Mouse (Mus musculus): ENCODE results near the gene Stard3. TPM values are rescaled to one million over a fixed set of nuclear protein-coding genes. Genes with fewer than 3 reads are reported as not detected.
"Not testable (repeated sequence)": the region's sequence is repeated elsewhere in the genome, so short reads cannot be mapped to it uniquely, and the experiment has no call there.

Gene Stard3
- polyA plus RNA-seq, 1 experiment from 2014 or later = 39.8 TPM

DNA sequence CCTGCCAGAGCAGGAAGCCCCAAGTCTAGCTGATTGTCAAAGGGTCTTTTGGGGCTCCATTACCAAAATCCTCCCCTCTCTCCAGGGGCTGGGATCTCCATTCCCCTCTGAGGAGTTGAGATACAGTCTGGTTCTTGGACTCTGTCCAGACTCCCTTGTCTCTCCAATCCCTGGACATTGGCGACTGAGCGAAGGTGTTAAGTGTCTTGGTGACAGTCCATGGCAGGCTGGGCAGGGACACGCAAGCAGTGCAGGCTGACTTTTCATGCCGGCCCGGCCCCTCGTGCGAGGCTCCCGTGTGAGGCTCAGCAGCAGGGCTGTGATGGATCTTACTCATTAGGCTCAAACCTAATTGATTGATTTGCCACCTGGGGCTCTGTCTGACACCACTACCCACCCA is 16.1 kb downstream of the Stard3 start:
- H3K27ac ChIP-seq = no peak overlapping the region
- H3K4me3 ChIP-seq = no peak overlapping the region
- no peaks in the 10 kb centered on the region for H3K27me3 ChIP-seq (ENCODE audit: poor library complexity, severe bottlenecking)
- 87% methylated on average over 8 of the region's 8 CpGs for WGBS
- H3K36me3 ChIP-seq (replicated peaks) = peaks cover 61% of the 10 kb centered on the region
- peaks cover 32% of the 10 kb centered on the region for H3K4me1 ChIP-seq
- H3K9me3 ChIP-seq = no peaks in the 10 kb centered on the region
- no peak for DNase-seq (ENCODE audit: extremely low spot score, low spot score)

DNA sequence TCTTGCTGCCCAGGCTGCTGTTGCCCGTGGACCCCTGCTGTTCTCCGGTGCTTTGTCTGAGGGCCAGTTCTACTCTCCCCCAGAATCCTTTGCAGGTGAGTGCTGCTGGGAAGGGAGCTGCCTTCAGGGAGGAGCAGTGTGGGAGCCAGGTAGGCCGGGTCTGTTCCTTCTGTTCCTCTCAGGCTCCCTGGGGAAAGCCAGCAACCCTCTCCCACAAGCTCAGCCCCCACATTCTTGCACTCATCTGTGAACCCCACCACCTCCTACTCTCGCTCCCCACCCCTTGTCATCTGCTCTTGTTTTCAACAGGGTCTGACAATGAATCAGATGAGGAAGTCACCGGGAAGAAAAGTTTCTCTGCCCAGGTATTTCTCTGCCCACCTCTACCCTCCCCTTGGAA is 18.6 kb downstream of the Stard3 start:
- Histone ChIP-seq H3K4me3 (no peak overlapping the region), H3K27ac (no peak overlapping the region), H3K4me1 (peaks cover 12% of the 10 kb centered on the region), H3K36me3 (replicated peaks) (peaks cover 83% of the 10 kb centered on the region), H3K9me3 (no peaks in the 10 kb centered on the region), H3K27me3 (ENCODE audit: poor library complexity, severe bottlenecking) (no peaks in the 10 kb centered on the region)
- 74% methylated on average over 5 of the region's 5 CpGs for WGBS
- DNase-seq (ENCODE audit: extremely low spot score, low spot score) = no peak

DNA sequence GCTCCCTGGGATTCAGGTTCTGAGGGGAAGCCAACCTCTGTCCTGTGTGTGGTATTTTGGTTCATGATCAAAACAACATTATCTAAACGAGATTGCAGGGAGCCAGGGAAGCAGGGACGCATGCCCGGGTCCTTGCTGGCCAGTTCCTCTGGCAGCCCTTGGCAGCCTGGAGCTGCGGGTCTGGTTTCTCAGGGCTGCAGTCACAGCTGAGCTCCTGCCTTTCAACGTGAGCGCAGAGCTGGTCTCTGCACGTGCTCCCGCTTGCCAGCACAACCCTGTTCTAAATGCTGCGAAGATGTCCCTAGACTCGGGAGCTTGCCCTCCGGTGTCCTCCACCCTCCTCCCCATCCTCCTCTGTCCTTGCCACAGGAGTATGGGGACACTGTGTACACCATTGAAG is 19.6 kb downstream of the Stard3 start:
- H3K4me1 ChIP-seq = peaks cover 1% of the 10 kb centered on the region; the same call in 1 of the 2 replicates
- peaks cover 82% of the 10 kb centered on the region for H3K36me3 ChIP-seq (replicated peaks)
- no peak overlapping the region for H3K27ac ChIP-seq
- DNase-seq (ENCODE audit: extremely low spot score, low spot score) = no peak
- H3K9me3 ChIP-seq = no peaks in the 10 kb centered on the region
- no peaks in the 10 kb centered on the region for H3K27me3 ChIP-seq (ENCODE audit: poor library complexity, severe bottlenecking)
- no peak overlapping the region for H3K4me3 ChIP-seq
- 90% methylated on average over 11 of the region's 11 CpGs for WGBS

DNA sequence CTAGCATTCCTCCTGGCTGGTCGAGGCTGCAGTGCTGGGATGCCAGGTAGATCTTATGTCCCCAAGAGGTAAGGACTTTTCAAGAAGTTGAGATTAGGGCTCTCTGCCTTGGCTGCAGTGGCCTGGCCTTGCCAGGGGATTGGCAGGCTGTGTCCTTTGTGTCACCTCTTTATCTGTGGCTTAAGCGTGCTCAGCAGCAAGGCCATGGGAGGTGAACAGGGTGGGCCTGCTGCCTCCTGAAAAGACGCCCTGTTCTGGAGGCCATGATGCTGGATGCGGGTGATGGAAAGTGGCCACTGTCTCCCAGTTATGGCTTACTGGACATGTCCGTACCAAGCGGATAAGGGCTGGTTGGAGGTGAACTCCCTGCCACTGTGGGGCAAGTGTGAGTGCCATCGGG is 21.2 kb downstream of the Stard3 start:
- WGBS = 90% methylated on average over 7 of the region's 7 CpGs
- no peaks in the 10 kb centered on the region for H3K9me3 ChIP-seq
- peaks cover 73% of the 10 kb centered on the region for H3K36me3 ChIP-seq (replicated peaks)
- no peak overlapping the region for H3K4me3 ChIP-seq
- H3K4me1 ChIP-seq = peaks cover 13% of the 10 kb centered on the region
- H3K27ac ChIP-seq = no peak overlapping the region
- no peak for DNase-seq (ENCODE audit: extremely low spot score, low spot score)
- H3K27me3 ChIP-seq (ENCODE audit: poor library complexity, severe bottlenecking) = peaks cover 14% of the 10 kb centered on the region

DNA sequence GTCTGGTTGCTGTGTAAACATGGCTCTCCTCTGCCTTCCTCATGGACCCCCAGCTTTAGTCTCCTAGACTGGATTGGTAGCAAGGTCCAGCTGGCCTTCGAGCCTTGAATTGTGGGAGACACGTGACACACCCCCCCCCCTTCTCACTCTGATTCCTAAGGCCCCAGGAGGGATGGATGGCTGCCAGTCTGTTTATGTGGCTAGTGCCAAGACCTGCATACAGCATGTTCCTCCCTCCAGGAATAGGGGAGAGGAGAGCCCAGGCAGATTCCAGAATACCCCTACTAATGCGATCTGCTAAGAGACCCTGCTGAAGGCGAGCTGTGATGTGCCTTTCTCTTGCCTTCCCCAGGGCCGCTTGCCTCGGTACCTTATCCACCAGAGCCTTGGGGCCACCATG is 21.9 kb downstream of the Stard3 start:
- no peaks in the 10 kb centered on the region for H3K9me3 ChIP-seq
- no peak for DNase-seq (ENCODE audit: extremely low spot score, low spot score)
- peaks cover 66% of the 10 kb centered on the region for H3K36me3 ChIP-seq (replicated peaks)
- 84% methylated on average over 6 of the region's 6 CpGs for WGBS
- no peak overlapping the region for H3K27ac ChIP-seq
- peaks cover 21% of the 10 kb centered on the region for H3K27me3 ChIP-seq (ENCODE audit: poor library complexity, severe bottlenecking)
- H3K4me1 ChIP-seq = peaks cover 16% of the 10 kb centered on the region
- no peak overlapping the region for H3K4me3 ChIP-seq

DNA sequence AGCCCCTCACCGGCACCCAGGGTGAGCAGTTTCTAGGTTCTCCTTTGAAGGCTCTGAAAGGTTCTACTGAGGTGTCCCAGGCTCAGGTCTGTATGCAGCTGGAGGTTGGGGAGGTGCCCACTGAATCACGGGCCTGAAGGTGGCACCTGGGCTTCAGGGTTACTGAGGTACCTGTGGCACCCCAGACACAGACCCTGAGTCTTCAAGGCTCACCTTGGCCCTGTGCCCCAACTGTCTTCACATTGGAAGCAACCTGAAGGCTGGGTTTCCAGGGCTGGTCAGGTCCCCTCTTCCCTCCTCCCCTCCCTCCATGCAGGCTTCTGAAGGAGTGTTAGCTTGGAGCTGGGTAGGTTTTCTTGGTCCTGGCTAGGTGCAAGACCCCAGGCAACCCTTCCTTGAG is 23.5 kb downstream of the Stard3 start:
- peaks cover 21% of the 10 kb centered on the region for H3K4me1 ChIP-seq

DNA sequence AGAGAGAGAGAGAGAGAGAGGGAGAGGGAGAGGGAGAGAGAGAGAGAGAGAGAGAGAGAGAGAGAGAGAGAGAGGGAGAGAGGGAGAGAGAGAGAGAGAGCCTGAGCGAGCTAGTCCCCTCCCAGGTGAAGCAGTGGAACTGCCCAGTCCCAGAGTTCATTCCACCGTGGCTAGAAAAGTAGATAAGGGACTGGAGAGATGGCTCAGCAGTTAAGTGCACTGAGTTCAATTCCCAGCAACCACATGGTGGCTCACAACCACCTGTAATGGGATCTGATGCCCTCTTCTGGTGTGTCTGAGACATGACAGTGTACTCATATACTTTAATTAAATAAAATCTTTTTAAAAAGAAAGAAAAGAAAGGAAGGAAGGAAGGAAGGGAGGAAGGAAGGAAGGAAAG is 24.2 kb downstream of the Stard3 start:
- WGBS = 43% methylated on average over 2 of the region's 2 CpGs
- not testable (repeated sequence) for H3K9me3 ChIP-seq; H3K4me3 ChIP-seq; DNase-seq (ENCODE audit: extremely low spot score, low spot score); H3K27ac ChIP-seq
- Histone ChIP-seq H3K27me3 (ENCODE audit: poor library complexity, severe bottlenecking) (peaks cover 44% of the 10 kb centered on the region), H3K4me1 (peaks cover 28% of the 10 kb centered on the region), H3K36me3 (replicated peaks) (peaks cover 43% of the 10 kb centered on the region)

More for the DNA sequence above, 23.5 kb downstream of the Stard3 start:
- H3K36me3 ChIP-seq (replicated peaks) = peaks cover 50% of the 10 kb centered on the region
- no peak overlapping the region for H3K4me3 ChIP-seq
- 91% methylated on average over 2 of the region's 2 CpGs for WGBS
- H3K27ac ChIP-seq = no peak overlapping the region
- no peak for DNase-seq (ENCODE audit: extremely low spot score, low spot score)
- peaks cover 37% of the 10 kb centered on the region for H3K27me3 ChIP-seq (ENCODE audit: poor library complexity, severe bottlenecking)
- H3K9me3 ChIP-seq = no peaks in the 10 kb centered on the region

DNA sequence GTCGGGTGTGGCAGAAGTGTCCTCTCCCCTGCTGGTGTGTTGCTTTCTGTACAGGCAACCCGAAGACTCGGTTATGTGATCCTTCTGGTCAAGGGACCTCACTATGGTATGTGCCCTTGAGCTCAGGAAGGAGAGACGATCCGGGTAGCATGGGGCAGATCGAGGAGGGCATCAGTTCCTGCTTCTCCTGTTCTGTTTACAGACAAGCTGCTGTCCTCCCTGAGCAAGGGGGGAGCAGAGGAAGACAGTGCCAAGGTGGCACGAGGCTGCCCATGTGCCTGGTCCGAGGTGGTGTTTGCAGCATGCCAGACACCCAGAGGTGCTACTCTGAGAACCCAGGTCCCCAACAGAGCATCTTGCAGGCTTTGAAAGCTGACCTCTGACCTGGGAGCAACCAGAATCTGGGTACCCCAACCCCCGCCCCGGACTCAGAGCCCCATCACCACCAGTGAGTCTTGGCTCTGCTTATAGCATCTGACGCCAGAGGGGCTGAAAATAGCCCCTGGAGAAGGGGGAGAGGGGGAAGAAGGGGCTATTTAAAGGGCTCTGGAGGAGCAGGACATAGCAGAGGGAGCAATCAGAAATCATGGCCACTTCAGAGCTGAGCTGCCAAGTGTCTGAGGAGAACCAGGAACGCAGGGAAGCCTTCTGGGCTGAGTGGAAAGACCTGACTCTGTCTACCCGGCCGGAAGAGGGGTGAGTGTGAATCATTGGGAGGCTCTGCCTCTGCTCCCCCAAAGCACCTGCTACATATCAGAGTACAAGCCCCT is 25.3 kb downstream of the Stard3 start, which contains the start of gene Tcap:
Tcap (plus strand) TSS at position 551 of the 770 bp plus-strand sequence.
- peaks cover 32% of the 10 kb centered on the region for H3K36me3 ChIP-seq (replicated peaks)
- H3K4me3 ChIP-seq = no peak within 1 kb of the TSS
- DNase-seq (ENCODE audit: extremely low spot score, low spot score) = no peak
- peaks cover 33% of the 10 kb centered on the region for H3K4me1 ChIP-seq
- H3K27me3 ChIP-seq (ENCODE audit: poor library complexity, severe bottlenecking) = peaks cover 55% of the 10 kb centered on the region
- no peaks in the 10 kb centered on the region for H3K9me3 ChIP-seq
- 64% methylated on average over 14 of the region's 14 CpGs for WGBS
- 0 out of 2 replicates have a peak within 1 kb of the TSS, but pooled peaks have one; percentile 35 for H3K27ac ChIP-seq

DNA sequence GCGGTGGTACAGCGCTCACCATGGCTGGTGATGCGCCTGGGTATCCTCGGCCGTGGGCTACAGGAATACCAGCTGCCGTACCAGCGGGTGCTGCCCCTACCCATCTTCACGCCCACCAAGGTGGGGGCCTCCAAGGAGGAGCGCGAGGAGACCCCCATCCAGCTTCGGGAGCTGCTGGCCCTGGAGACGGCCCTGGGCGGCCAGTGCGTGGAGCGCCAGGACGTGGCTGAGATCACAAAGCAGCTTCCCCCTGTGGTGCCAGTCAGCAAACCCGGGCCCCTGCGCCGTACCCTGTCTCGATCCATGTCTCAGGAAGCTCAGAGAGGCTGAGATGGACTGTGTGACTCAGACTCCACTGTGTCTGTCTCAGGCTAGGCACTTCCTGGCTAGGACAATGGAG is 26.0 kb downstream of the Stard3 start:
- Histone ChIP-seq H3K4me3 (no peak overlapping the region), H3K36me3 (replicated peaks) (peaks cover 24% of the 10 kb centered on the region), H3K9me3 (no peaks in the 10 kb centered on the region), H3K27ac (no peak overlapping the region), H3K4me1 (peaks cover 41% of the 10 kb centered on the region), H3K27me3 (ENCODE audit: poor library complexity, severe bottlenecking) (peaks cover 62% of the 10 kb centered on the region)
- 79% methylated on average over 20 of the region's 20 CpGs for WGBS
- DNase-seq (ENCODE audit: extremely low spot score, low spot score) = no peak

DNA sequence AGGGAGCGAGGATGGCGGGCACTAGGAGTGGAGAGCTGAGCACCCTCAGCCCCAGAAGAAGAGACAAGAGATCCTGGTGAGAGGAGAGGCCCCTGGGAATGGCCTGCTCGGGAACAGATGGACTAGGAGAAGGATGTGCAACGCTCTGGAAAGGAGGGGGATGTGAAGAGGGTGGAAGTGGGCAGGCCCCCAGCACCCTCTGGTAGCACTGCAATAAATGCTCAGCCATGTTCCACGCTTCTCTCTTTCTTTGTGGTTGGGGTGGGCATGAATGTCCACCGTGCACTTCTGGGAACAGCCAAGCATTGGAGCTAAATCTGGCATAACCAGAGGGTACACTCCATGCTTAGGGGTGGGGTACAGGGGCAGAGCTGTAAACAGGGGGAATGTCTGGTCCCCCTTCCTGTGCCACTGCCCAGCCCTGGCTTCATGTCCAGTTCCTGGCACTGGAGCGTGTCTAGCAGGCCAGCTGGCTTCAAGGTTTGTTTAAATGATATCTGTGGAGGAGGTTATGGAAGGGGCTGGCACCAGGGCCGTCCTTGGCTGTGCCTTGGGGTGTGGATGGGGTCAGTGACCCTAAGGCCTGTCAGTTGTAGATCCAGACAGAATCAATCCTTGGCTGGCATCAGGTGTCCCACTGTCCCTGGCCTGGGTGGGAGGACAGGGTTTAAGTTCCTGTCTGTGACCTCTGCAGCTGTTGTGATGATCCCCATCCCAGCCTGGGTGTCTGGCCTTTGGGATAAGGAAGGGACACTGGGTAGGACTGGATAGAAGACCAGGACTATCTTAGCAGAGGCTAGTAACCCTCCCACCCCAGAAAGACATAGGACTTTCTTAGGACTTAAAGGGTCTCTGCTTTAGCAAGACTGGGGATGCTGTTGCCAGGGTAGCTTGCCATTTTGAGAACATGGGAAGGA is 26.8 kb downstream of the Stard3 start:
- Histone ChIP-seq H3K36me3 (replicated peaks) (peaks cover 17% of the 10 kb centered on the region), H3K9me3 (no peaks in the 10 kb centered on the region), H3K4me3 (no peak overlapping the region), H3K27ac (0 out of 2 replicates have a peak overlapping the region, but pooled peaks have one; percentile 35), H3K4me1 (peaks cover 43% of the 10 kb centered on the region), H3K27me3 (ENCODE audit: poor library complexity, severe bottlenecking) (peaks cover 70% of the 10 kb centered on the region)
- WGBS = 68% methylated on average over 8 of the region's 8 CpGs
- DNase-seq (ENCODE audit: extremely low spot score, low spot score) = no peak

DNA sequence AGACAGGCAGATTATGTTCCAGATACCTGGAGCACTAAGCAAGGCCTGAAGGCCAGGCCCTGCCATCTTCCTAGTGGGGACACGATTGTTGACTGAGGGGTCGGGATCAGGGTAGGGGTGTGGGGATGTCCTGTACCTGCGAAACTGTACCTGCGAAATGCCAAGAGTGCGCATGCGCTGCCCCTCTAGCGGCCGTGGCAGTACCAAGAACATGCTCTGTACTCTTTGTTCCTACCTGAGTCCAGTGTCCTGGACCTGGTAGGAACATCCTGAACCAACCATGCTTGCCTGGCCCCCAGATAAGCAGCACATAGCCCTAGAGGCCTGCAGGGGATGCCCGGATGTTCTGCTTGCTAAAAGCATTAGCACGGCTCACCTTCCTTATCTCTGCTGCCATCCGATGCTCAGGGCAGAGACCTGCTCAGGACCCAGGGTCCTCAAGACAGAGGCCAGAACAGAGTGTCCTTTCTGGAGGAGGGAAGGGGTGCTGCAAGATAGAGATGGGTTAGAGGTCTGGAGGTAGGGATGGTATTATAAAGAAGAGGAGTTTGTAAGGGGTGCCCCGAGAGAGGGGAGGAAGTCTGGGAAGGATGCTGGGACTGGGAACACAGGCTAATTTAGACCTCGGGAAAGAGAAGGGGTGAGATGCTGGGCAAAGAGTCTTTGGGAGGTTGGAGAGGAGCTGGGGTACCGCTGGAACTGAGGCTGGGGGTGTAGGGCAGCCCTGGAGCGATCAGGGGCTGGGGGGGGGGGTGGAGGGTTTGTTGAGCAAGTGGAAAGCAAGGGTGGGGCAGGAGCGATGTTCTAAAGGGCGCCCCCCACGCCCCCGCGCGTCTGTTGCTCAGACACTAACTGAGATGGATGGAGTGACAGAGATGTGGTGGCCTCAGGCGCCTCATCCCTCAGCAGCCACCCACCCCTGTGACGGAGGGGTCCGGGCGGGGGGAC is 27.7 kb downstream of the Stard3 start, which contains the start of gene Pnmt:
Pnmt (plus strand) TSS at position 813 of the 948 bp plus-strand sequence.
- WGBS = 53% methylated on average over 25 of the region's 25 CpGs
- peaks cover 79% of the 10 kb centered on the region for H3K27me3 ChIP-seq (ENCODE audit: poor library complexity, severe bottlenecking)
- H3K4me1 ChIP-seq = peaks cover 43% of the 10 kb centered on the region
- peak within 1 kb of the TSS; percentile 21; the same call in 1 of the 2 replicates for H3K4me3 ChIP-seq
- DNase-seq (ENCODE audit: extremely low spot score, low spot score) = no peak
- no peak within 1 kb of the TSS for H3K27ac ChIP-seq
- H3K9me3 ChIP-seq = no peaks in the 10 kb centered on the region
- peaks cover 8% of the 10 kb centered on the region for H3K36me3 ChIP-seq (replicated peaks)

DNA sequence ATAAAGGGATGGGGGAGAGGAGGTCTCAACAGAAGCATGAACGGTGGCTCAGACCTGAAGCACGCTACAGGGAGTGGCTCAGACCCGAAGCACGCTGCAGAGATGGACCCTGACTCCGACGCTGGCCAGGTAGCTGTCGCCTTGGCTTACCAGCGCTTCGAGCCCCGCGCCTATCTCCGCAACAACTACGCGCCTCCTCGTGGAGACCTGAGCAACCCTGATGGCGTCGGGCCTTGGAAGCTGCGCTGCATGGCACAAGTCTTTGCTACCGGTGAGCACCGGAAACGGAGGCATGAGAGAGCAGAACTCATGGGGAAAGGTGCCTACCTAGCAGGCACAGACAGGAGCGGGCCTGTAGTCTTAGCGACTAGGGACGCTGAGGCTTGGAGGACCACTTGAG is 28.4 kb downstream of the Stard3 start:
- WGBS = 16% methylated on average over 24 of the region's 24 CpGs
- H3K27ac ChIP-seq = no peak overlapping the region
- peak overlapping the region; percentile 21; the same call in 1 of the 2 replicates for H3K4me3 ChIP-seq
- peaks cover 86% of the 10 kb centered on the region for H3K27me3 ChIP-seq (ENCODE audit: poor library complexity, severe bottlenecking)
- DNase-seq (ENCODE audit: extremely low spot score, low spot score) = no peak
- H3K36me3 ChIP-seq (replicated peaks) = peaks cover 3% of the 10 kb centered on the region; the same call in 1 of the 2 replicates
- H3K9me3 ChIP-seq = no peaks in the 10 kb centered on the region
- peaks cover 43% of the 10 kb centered on the region for H3K4me1 ChIP-seq
